Mouse (Mus musculus) embryonic facial prominence, embryonic 13.5 days (tissue): ENCODE data around the gene Anxa10. TPM values are rescaled to one million over a fixed set of nuclear protein-coding genes. Genes with fewer than 3 reads are reported as not detected.

Experiments used
- polyA plus RNA-seq: library from polyadenylated mRNA; unstranded; fragments of >200 nt; fragmentation: Nextera tagmentation; extraction: Ambion mirVana; gene quantifications from 2 replicates; pipeline ENCODE4 v1.2.1, GENCODE M21; 2015

Gene Anxa10
- polyA plus RNA-seq, 1 experiment from 2014 or later: not detected

Other genes starting within 250 kb of the Anxa10 start
- gene Palld, start 220.5 kb downstream of the Anxa10 start, polyA plus RNA-seq: 145 and 146 TPM in 2 replicates
- gene Ddx60, start 195.1 kb downstream of the Anxa10 start, polyA plus RNA-seq: 0.35 and 0.62 TPM in 2 replicates